Mouse (Mus musculus) ES-E14 (cell line): ENCODE data around the gene Fam53a.

ENCODE experiments used
- CHD2 ChIP-seq: IDR thresholded peaks from 2 replicates; pipeline ENCODE4 v1.6.1; 2014; ENCODE audit warnings: mild to moderate bottlenecking, low read depth, low read length, inconsistent platforms
- MAFK ChIP-seq: IDR thresholded peaks from 2 replicates; pipeline ENCODE4 v1.6.1; 2014; ENCODE audit warnings: mild to moderate bottlenecking, low read depth, low read length, inconsistent platforms; ENCODE audit not compliant: insufficient read depth
- ZC3H11A ChIP-seq: IDR thresholded peaks from 2 replicates; pipeline ENCODE4 v1.6.1; 2012; ENCODE audit warnings: low read depth, mild to moderate bottlenecking, inconsistent platforms, low read length, borderline replicate concordance
- ZNF384 ChIP-seq: IDR thresholded peaks from 2 replicates; pipeline ENCODE4 v1.6.1; 2012; ENCODE audit warnings: low read depth, low read length, inconsistent platforms

DNA sequence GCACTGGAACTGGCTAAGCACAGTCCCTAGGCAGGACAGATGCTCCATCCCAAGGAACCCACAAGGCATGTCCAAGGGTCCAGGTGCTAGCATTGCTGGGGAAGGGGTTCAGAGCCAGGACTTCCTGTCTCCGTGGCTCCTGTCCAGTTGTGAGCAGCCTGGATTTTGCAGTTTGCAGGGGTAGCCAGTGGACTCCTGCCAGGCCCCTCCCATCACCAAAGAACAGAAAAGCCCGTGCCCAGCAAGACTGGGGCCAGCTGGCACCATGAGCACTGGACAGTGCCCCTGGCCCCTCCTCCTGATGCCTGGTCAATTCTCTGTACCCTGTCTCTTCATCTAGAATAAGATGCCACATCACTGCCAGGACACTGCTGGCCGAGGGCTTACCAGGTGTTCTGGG, 41.4 kb downstream of the Fam53a start:
- TF ChIP-seq MAFK (no peak), ZNF384 (no peak), CHD2 (no peak), ZC3H11A (no peak)
